Mouse (Mus musculus) spleen, adult 2 months (tissue): ENCODE results near the gene Fam228b. TPM values are rescaled to one million over a fixed set of nuclear protein-coding genes. Genes with fewer than 3 reads are reported as not detected.
"Not testable (repeated sequence)": the region's sequence is repeated elsewhere in the genome, so short reads cannot be mapped to it uniquely, and the experiment has no call there.

Source experiments
- DNase-seq, 2 experiments: peaks; one replicate each; pipeline versions ENCODE4 v3.0.0 to v3.0.0-alpha.2; 2012 to 2021; ENCODE audit warnings: low spot score in 2 of 2, low read depth in 1 of 2
- H3K27ac ChIP-seq: fragments of 200-500 bp; 2 replicates; pipeline ENCODE4 v1.5.1; 2012; ENCODE audit warnings: low read length, inconsistent platforms; ENCODE audit not compliant: insufficient read depth
- H3K27me3 ChIP-seq: fragments of 200-500 bp; 2 replicates; pipeline ENCODE4 v1.6.1; 2012; ENCODE audit warnings: mild to moderate bottlenecking, moderate library complexity, low read length, inconsistent platforms; ENCODE audit not compliant: control insufficient read depth, insufficient read depth
- H3K36me3 ChIP-seq: fragments of 200-500 bp; 2 replicates; pipeline ENCODE4 v1.6.1; 2012; ENCODE audit warnings: mild to moderate bottlenecking, low read length, inconsistent platforms; ENCODE audit not compliant: control insufficient read depth, insufficient read depth
- H3K4me1 ChIP-seq: fragments of 200-500 bp; 2 replicates; pipeline ENCODE4 v1.6.1; 2011; ENCODE audit warnings: inconsistent platforms; ENCODE audit not compliant: control insufficient read depth, insufficient read depth, insufficient read length
- H3K4me3 ChIP-seq: fragments of 200-500 bp; 2 replicates; pipeline ENCODE4 v1.5.1; 2011; ENCODE audit warnings: mild to moderate bottlenecking, inconsistent platforms; ENCODE audit not compliant: insufficient read depth, insufficient read length; ENCODE audit errors: extremely low read depth
- CTCF ChIP-seq: fragments of 200-500 bp; IDR thresholded peaks from 2 replicates; pipeline ENCODE4 v1.5.1; 2011; ENCODE audit warnings: mild to moderate bottlenecking, inconsistent platforms; ENCODE audit not compliant: insufficient read depth, insufficient read length, insufficient replicate concordance; ENCODE audit errors: extremely low read depth
- POLR2A ChIP-seq: fragments of 200-500 bp; IDR thresholded peaks from 2 replicates; pipeline ENCODE4 v1.6.1; 2011; ENCODE audit warnings: low read depth, low read length, inconsistent platforms
- WGBS: fragments of 180-500 bp; shearing (Covaris S2); methylation state at CpG from one replicate; pipeline ENCODE4 v1.1.7; 2018; 5-methylcytosine and 5-hydroxymethylcytosine counted together
- polyA plus RNA-seq: library from polyadenylated mRNA; depleted of rRNA; stranded (reverse); fragments of >200 nt; gene quantifications from 2 replicates; pipeline ENCODE4 v1.2.3, GENCODE M21; 2012; rRNA removed

Fam228b gene
- polyA plus RNA-seq, 1 experiment, result 0.16 TPM

DNA sequence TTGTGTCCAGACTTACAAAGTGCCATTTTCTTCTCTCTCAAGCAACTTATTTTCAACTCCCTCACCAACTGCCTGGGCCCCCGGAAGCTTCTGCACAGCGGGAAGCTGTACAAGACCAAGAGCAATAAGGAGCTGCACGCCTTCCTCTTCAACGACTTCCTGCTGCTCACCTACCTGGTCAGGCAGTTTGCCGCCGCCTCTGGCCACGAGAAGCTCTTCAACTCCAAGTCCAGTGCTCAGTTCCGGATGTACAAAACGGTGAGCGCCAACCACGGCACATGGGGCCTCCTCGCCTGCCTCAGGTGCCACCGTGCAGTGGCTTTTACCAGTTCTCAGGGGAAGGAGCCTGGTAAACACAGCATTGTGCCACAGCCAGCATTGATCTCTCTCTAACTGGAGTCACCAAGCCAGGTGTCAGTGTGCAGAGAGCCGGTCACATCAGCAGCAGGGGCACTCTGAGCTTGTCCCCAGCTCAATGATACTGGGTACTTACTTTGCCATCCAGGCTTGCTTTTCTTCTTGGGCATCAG, 61.5 kb downstream of the Fam228b start:
- WGBS, result 63% methylated on average over 14 of the region's 14 CpGs
- TF ChIP-seq POLR2A (no peak), CTCF (no peak)
- H3K36me3 ChIP-seq, result peaks cover 59% of the 10 kb centered on the region
- DNase-seq, result no peak
- H3K27me3 ChIP-seq, result no peaks in the 10 kb centered on the region
- H3K4me3 ChIP-seq, result no peak overlapping the region
- H3K4me1 ChIP-seq, result no peaks in the 10 kb centered on the region
- no peak overlapping the region for H3K27ac ChIP-seq

GRCm38 (mm10) chr12:4706901-4707300, 62.2 kb downstream of the Fam228b start:
- no peak overlapping the region for H3K4me3 ChIP-seq
- 93% methylated on average over 10 of the region's 10 CpGs for WGBS
- H3K36me3 ChIP-seq, result peaks cover 54% of the 10 kb centered on the region
- no peak overlapping the region for H3K27ac ChIP-seq
- H3K4me1 ChIP-seq, result no peaks in the 10 kb centered on the region
- DNase-seq, result no peak
- H3K27me3 ChIP-seq, result no peaks in the 10 kb centered on the region
- no peak for TF ChIP-seq POLR2A
- no peak for TF ChIP-seq CTCF

- peaks cover 52% of the 10 kb centered on the region for H3K36me3 ChIP-seq
These were observed 62.9 kb downstream of the Fam228b start for GRCm38 (mm10) chr12:4706175-4706574.

GRCm38 (mm10) chr12:4705626-4706025, 63.4 kb downstream of the Fam228b start:
- peaks cover 54% of the 10 kb centered on the region for H3K36me3 ChIP-seq
- DNase-seq, H3K27ac ChIP-seq, H3K4me1 ChIP-seq, H3K27me3 ChIP-seq, H3K4me3 ChIP-seq: not testable (repeated sequence)
- WGBS, result 91% methylated on average over 6 of the region's 6 CpGs

More at GRCm38 (mm10) chr12:4706175-4706574, 62.9 kb downstream of the Fam228b start:
- H3K4me3 ChIP-seq, result no peak overlapping the region
- 97% methylated on average over 5 of the region's 5 CpGs for WGBS
- no peaks in the 10 kb centered on the region for H3K4me1 ChIP-seq
- no peaks in the 10 kb centered on the region for H3K27me3 ChIP-seq
- DNase-seq, result no peak
- no peak for TF ChIP-seq POLR2A
- no peak for TF ChIP-seq CTCF
- H3K27ac ChIP-seq, result no peak overlapping the region

GRCm38 (mm10) chr12:4694534-4694933, 74.5 kb downstream of the Fam228b start:
- no peak for DNase-seq
- Histone ChIP-seq H3K36me3 (peaks cover 18% of the 10 kb centered on the region), H3K4me1 (no peaks in the 10 kb centered on the region), H3K4me3 (no peak overlapping the region), H3K27ac (no peak overlapping the region), H3K27me3 (no peaks in the 10 kb centered on the region)
- WGBS, result 100% methylated on average over 1 of the region's 1 CpGs
- TF ChIP-seq CTCF (no peak), POLR2A (no peak)

DNA sequence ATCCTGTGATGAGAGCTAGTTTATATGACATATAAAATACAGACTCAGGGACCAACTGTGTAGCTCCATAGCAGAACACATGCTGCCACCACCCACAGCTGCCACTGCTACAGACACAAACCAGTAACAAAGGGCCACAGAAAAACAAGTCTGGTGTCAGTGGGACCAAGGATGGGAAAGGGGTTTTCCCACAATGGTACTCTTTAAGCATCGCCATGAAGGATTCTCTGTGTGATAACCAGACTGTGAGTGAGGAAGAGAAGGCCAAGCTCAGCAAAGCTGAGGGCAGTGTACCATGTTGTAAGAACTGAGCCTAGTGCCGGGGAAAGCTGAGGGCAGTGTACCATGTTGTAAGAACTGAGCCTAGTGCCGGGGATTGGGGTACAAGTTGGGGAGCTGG, 77.9 kb downstream of the Fam228b start:
- peaks cover 8% of the 10 kb centered on the region for H3K36me3 ChIP-seq
- H3K27me3 ChIP-seq, result no peaks in the 10 kb centered on the region
- H3K4me3 ChIP-seq, result no peak overlapping the region
- no peak for TF ChIP-seq CTCF
- TF ChIP-seq POLR2A, result no peak
- no peaks in the 10 kb centered on the region for H3K4me1 ChIP-seq
- DNase-seq, result no peak
- no peak overlapping the region for H3K27ac ChIP-seq
- 92% methylated on average over 3 of the region's 3 CpGs for WGBS

Other genes with a start within 250 kb of the Fam228b start
- 33.6 and 38.9 TPM in 2 replicates for gene Itsn2, start 176.6 kb downstream of the Fam228b start, polyA plus RNA-seq
- not detected in 2 replicates for gene Gm3625, start 176.3 kb downstream of the Fam228b start, polyA plus RNA-seq
- gene Fam228a, start 30.8 kb downstream of the Fam228b start, polyA plus RNA-seq, result 0.04 and 0.07 TPM in 2 replicates
- 0.06 and 0.18 TPM in 2 replicates for gene Pfn4, start 245 bp downstream of the Fam228b start, polyA plus RNA-seq
- gene Sf3b6, start 48.3 kb upstream of the Fam228b start, polyA plus RNA-seq, result 33.8 and 40.8 TPM in 2 replicates
- 3.2 and 3.4 TPM in 2 replicates for gene Fkbp1b, start 72.3 kb upstream of the Fam228b start, polyA plus RNA-seq
- 4.8 and 5.5 TPM in 2 replicates for gene Wdcp, start 74.0 kb upstream of the Fam228b start, polyA plus RNA-seq
- gene Mfsd2b, start 105.1 kb upstream of the Fam228b start, polyA plus RNA-seq, result 37.4 and 38.2 TPM in 2 replicates
- 1.8 and 2.8 TPM in 2 replicates for gene Ubxn2a, start 138.4 kb upstream of the Fam228b start, polyA plus RNA-seq
- gene Atad2b, start 148.1 kb upstream of the Fam228b start, polyA plus RNA-seq, result 17.3 and 19.8 TPM in 2 replicates